Mouse (Mus musculus): ENCODE results near the gene Vipr2.

Vipr2 gene

GRCm38 (mm10) chr12:116077074-116077854 is at the start of gene Vipr2:
Gene Vipr2 (plus strand): TSS chr12:116077726.
- peak; percentile 7 for DNase-seq (ENCODE audit: low read depth)

- DNase-seq (ENCODE audit: low read depth) = peak; percentile 21
Observed at GRCm38 (mm10) chr12:116028095-116028494, 49.4 kb upstream of the Vipr2 start.

- no peak for DNase-seq (ENCODE audit: low read depth)
Observed at GRCm38 (mm10) chr12:116035346-116035745, 42.2 kb upstream of the Vipr2 start.

- DNase-seq (ENCODE audit: low read depth) = no peak
Observed at GRCm38 (mm10) chr12:116044785-116045184, 32.7 kb upstream of the Vipr2 start.

GRCm38 (mm10) chr12:116047440-116048377 is 29.8 kb upstream of the Vipr2 start, which contains the start of gene Zfp386:
Gene Zfp386 (plus strand): TSS chr12:116047724.
- DNase-seq (ENCODE audit: low read depth) = peak; percentile 95

GRCm38 (mm10) chr12:116048766-116049165 is 28.8 kb upstream of the Vipr2 start:
- no peak for DNase-seq (ENCODE audit: low read depth)

GRCm38 (mm10) chr12:116049236-116049635 is 28.3 kb upstream of the Vipr2 start:
- DNase-seq (ENCODE audit: low read depth) = no peak

- DNase-seq (ENCODE audit: low read depth) = peak; percentile 25
Observed at GRCm38 (mm10) chr12:116049701-116050100, 27.8 kb upstream of the Vipr2 start.

GRCm38 (mm10) chr12:116054342-116054741 is 23.2 kb upstream of the Vipr2 start:
- DNase-seq (ENCODE audit: low read depth) = no peak

- DNase-seq (ENCODE audit: low read depth) = no peak
Observed at GRCm38 (mm10) chr12:116056112-116056511, 21.4 kb upstream of the Vipr2 start.

- no peak for DNase-seq (ENCODE audit: low read depth)
Observed at GRCm38 (mm10) chr12:116061561-116062193, 15.8 kb upstream of the Vipr2 start.

- DNase-seq (ENCODE audit: low read depth) = no peak
Observed at GRCm38 (mm10) chr12:116062194-116062583, 15.3 kb upstream of the Vipr2 start.

- DNase-seq (ENCODE audit: low read depth) = no peak
Observed at GRCm38 (mm10) chr12:116063020-116063419, 14.5 kb upstream of the Vipr2 start.

GRCm38 (mm10) chr12:116071023-116071422 is 6.5 kb upstream of the Vipr2 start:
- DNase-seq (ENCODE audit: low read depth) = no peak

GRCm38 (mm10) chr12:116077855-116078366 is 385 bp downstream of the Vipr2 start:
- DNase-seq (ENCODE audit: low read depth) = no peak

GRCm38 (mm10) chr12:116083125-116083524 is 5.6 kb downstream of the Vipr2 start:
- DNase-seq (ENCODE audit: low read depth) = no peak

GRCm38 (mm10) chr12:116084294-116084693 is 6.8 kb downstream of the Vipr2 start:
- DNase-seq (ENCODE audit: low read depth) = no peak

- DNase-seq (ENCODE audit: low read depth) = no peak
Observed at GRCm38 (mm10) chr12:116086951-116087600, 9.6 kb downstream of the Vipr2 start.

GRCm38 (mm10) chr12:116089836-116090235 is 12.3 kb downstream of the Vipr2 start:
- DNase-seq (ENCODE audit: low read depth) = no peak

GRCm38 (mm10) chr12:116094765-116095555 is 17.4 kb downstream of the Vipr2 start:
- DNase-seq (ENCODE audit: low read depth) = no peak
